Mouse (Mus musculus) midbrain, embryonic 16.5 days (tissue): ENCODE measurements at regions not wholly inside any gene's neighbourhood (a gene's known extent, or its start where the extent isn't known, plus 50 kb on each side); places are given as distances from the start of the nearest gene placed in this dataset.

Experiments used
- ATAC-seq: fragments of 200-750 bp; cut with Nextera tagmentation; 2 replicates; pipeline ENCODE4 v1.8.0; 2017; ENCODE audit warnings: moderate TSS enrichment
- H3K27ac ChIP-seq: fragments of 300-500 bp; sonication (generic); 2 replicates; pipeline ENCODE4 v1.5.1; 2014; ENCODE audit warnings: mild to moderate bottlenecking, low read length, mixed read lengths
- H3K27me3 ChIP-seq: fragments of 300-500 bp; sonication (generic); 2 replicates; pipeline ENCODE4 v1.6.1; 2014; ENCODE audit warnings: low read depth, low read length, mixed read lengths; ENCODE audit not compliant: control insufficient read depth, insufficient read depth
- H3K36me3 ChIP-seq: fragments of 300-500 bp; sonication (generic); 2 replicates; pipeline ENCODE4 v1.6.1; 2014; ENCODE audit warnings: mild to moderate bottlenecking, low read length, moderate library complexity, mixed read lengths; ENCODE audit not compliant: control insufficient read depth, insufficient read depth
- H3K4me1 ChIP-seq: fragments of 300-500 bp; sonication (generic); 2 replicates; pipeline ENCODE4 v1.6.1; 2014; ENCODE audit warnings: mild to moderate bottlenecking, low read length, mixed read lengths; ENCODE audit not compliant: control insufficient read depth, insufficient read depth
- H3K4me2 ChIP-seq: fragments of 300-500 bp; sonication (generic); 2 replicates; pipeline ENCODE4 v1.6.1; 2014; ENCODE audit warnings: mild to moderate bottlenecking, low read length, mixed read lengths
- H3K4me3 ChIP-seq: fragments of 300-500 bp; sonication (generic); 2 replicates; pipeline ENCODE4 v1.5.1; 2014; ENCODE audit warnings: low read depth, mild to moderate bottlenecking, low read length, moderate library complexity, mixed read lengths
- H3K9ac ChIP-seq: fragments of 300-500 bp; sonication (generic); 2 replicates; pipeline ENCODE4 v1.6.1; 2014; ENCODE audit warnings: low read depth, low read length, mixed read lengths
- H3K9me3 ChIP-seq: fragments of 300-500 bp; sonication (generic); replicated peaks from 2 replicates; pipeline ENCODE4 v1.6.1; 2014; ENCODE audit warnings: mild to moderate bottlenecking, low read length, mixed read lengths; ENCODE audit not compliant: control insufficient read depth, poor library complexity, severe bottlenecking
- WGBS: fragments of 180-500 bp; shearing (Covaris S2); extraction: QIAGEN DNeasy Blood & Tissue Kit; methylation state at CpG from one replicate; pipeline ENCODE4 v1.1.7; 2014; 5-methylcytosine and 5-hydroxymethylcytosine counted together

DNA sequence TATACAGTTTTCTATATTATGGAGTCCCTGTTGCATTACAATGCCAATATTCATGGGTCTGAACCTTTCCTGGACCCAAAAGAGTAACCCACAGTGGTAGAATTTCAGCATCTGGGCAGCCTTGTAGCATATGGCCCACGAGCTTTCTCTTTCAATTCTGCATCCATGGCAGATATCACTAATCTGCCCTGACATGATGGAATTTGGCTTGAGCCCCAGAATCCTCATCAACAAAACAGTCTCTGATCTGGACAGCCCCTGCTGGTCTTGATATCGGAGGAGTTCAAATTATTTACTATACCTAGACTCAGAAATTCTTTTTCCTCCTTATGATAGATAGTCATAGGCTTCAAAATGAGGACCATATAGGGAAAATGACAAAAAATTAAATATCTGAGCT, 139.1 kb upstream of the Gk2 start:
- Histone ChIP-seq H3K4me1 (no peaks in the 10 kb centered on the region), H3K36me3 (no peaks in the 10 kb centered on the region), H3K4me3 (no peak overlapping the region), H3K9ac (no peak overlapping the region), H3K27me3 (no peaks in the 10 kb centered on the region), H3K27ac (no peak overlapping the region), H3K9me3 (no peaks in the 10 kb centered on the region), H3K4me2 (no peak overlapping the region)
- 69% methylated on average over 2 of the region's 2 CpGs for WGBS
- ATAC-seq: no peak

DNA sequence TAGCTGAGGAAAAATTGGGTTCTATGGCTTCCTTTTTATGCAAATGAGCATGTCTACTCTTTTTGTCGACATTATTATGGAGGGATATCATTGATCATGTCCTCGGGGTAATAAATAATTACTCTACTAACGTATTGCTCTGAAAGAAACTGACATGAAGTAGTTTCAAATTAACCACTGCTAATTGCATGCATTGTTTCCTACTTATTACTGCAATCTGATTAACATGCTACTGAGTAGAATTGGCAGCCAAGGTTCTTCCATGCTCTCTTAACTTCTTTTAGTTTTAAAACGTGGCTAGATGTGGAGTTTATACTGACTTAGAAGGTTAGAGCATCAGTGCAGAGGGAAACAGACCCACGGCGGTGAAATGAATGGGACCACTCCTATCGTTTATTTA, 137.3 kb upstream of the Gk2 start:
- H3K27ac ChIP-seq: no peak overlapping the region
- H3K9me3 ChIP-seq: no peaks in the 10 kb centered on the region
- no peaks in the 10 kb centered on the region for H3K36me3 ChIP-seq
- WGBS: 66% methylated on average over 7 of the region's 7 CpGs
- H3K4me1 ChIP-seq: no peaks in the 10 kb centered on the region
- no peak overlapping the region for H3K4me2 ChIP-seq
- H3K27me3 ChIP-seq: no peaks in the 10 kb centered on the region
- no peak overlapping the region for H3K9ac ChIP-seq
- no peak for ATAC-seq
- no peak overlapping the region for H3K4me3 ChIP-seq

- Histone ChIP-seq H3K9ac (no peak overlapping the region), H3K36me3 (no peaks in the 10 kb centered on the region), H3K4me2 (no peak overlapping the region), H3K9me3 (no peaks in the 10 kb centered on the region), H3K4me1 (no peaks in the 10 kb centered on the region), H3K27ac (no peak overlapping the region), H3K27me3 (no peaks in the 10 kb centered on the region), H3K4me3 (no peak overlapping the region)
- WGBS: 69% methylated on average over 2 of the region's 2 CpGs
- no peak for ATAC-seq
Observed at GRCm38 (mm10) chr5:97582509-97582908, 125.7 kb upstream of the Gk2 start.

DNA sequence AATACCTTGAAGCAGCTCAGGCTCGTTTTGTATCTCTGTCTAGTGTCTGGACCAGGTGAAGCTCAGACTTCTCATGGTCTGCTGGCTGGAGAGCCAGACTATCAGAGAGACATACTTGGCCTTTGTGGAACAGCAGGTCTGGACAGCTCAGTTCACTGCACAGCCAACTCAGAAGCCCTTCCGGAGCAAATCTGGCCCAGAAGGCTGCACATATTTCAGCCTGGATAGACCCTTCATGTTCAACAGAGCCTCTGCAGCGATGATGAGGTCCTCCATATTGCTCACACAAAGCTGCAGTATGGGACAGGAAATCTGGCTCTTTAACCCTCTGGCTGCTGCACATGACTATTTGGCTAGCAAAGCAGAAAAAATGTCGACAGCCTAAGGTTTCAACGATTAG, 108.7 kb upstream of the Gk2 start:
- H3K4me2 ChIP-seq: no peak overlapping the region
- WGBS: 84% methylated on average over 5 of the region's 5 CpGs
- no peak overlapping the region for H3K27ac ChIP-seq
- H3K36me3 ChIP-seq: no peaks in the 10 kb centered on the region
- no peak overlapping the region for H3K4me3 ChIP-seq
- no peaks in the 10 kb centered on the region for H3K4me1 ChIP-seq
- H3K9ac ChIP-seq: no peak overlapping the region
- H3K9me3 ChIP-seq: no peaks in the 10 kb centered on the region
- ATAC-seq: no peak
- no peaks in the 10 kb centered on the region for H3K27me3 ChIP-seq

DNA sequence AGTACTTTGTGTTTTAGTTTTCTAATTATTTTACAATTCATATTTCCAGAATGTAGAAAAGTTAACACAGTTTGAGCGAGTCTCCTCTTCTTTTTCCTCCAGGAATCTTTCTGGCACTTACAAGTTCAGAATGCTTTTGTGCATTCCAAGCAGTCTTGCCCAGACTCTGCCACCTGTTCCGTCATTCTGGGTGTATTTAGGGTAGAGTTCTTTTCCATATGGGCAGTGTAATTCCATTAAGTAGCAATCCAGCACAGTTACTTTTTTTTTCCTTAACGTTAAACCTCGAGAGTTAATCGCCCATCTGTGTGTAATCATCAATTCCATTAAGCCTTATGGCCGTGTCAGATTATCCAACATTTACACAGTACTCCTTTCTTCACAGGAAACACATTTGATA, 106.9 kb upstream of the Gk2 start:
- Histone ChIP-seq H3K27me3 (no peaks in the 10 kb centered on the region), H3K9ac (no peak overlapping the region)
- ATAC-seq: no peak

DNA sequence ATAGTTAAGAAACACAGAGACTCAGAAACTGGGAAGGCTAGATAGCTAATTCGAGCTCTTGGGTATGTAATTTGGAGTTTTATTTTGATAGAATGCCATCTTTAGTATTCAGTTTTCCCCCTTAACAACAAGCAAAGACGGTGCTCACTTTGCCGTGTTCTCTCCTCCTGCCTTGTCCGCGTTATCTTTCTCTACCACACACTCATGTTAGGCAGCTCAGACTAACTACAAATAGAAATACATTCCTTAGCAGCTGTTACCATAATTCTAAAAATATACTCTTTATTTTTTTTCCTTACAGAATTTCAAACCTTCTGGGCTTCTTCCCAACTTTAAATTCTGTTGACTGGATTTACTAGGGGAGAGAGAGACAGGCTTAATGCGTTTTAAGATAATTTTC, 97.5 kb upstream of the Gk2 start:
- Histone ChIP-seq H3K9ac (no peak overlapping the region), H3K9me3 (no peaks in the 10 kb centered on the region), H3K4me2 (no peak overlapping the region), H3K27me3 (no peaks in the 10 kb centered on the region), H3K36me3 (no peaks in the 10 kb centered on the region), H3K4me3 (no peak overlapping the region), H3K27ac (no peak overlapping the region), H3K4me1 (no peaks in the 10 kb centered on the region; the same call in 1 of the 2 replicates)
- WGBS: 82% methylated on average over 6 of the region's 6 CpGs
- no peak for ATAC-seq

More for the DNA sequence above, 106.9 kb upstream of the Gk2 start:
- Histone ChIP-seq H3K4me1 (no peaks in the 10 kb centered on the region), H3K9me3 (no peaks in the 10 kb centered on the region), H3K4me2 (no peak overlapping the region), H3K27ac (no peak overlapping the region), H3K36me3 (no peaks in the 10 kb centered on the region), H3K4me3 (no peak overlapping the region)
- 80% methylated on average over 6 of the region's 6 CpGs for WGBS

- Histone ChIP-seq H3K27ac (no peak overlapping the region), H3K9ac (no peak overlapping the region), H3K27me3 (no peaks in the 10 kb centered on the region), H3K4me1 (no peaks in the 10 kb centered on the region; the same call in 1 of the 2 replicates), H3K4me2 (no peak overlapping the region), H3K4me3 (no peak overlapping the region), H3K36me3 (no peaks in the 10 kb centered on the region), H3K9me3 (no peaks in the 10 kb centered on the region)
- no peak for ATAC-seq
- 60% methylated on average over 3 of the region's 3 CpGs for WGBS
Observed at GRCm38 (mm10) chr5:97553122-97553521, 96.3 kb upstream of the Gk2 start.

GRCm38 (mm10) chr5:97537492-97538257, 80.9 kb upstream of the Gk2 start:
- H3K9ac ChIP-seq: no peak overlapping the region
- H3K36me3 ChIP-seq: no peaks in the 10 kb centered on the region
- peak; percentile 51; the same call in 1 of the 2 replicates for ATAC-seq
- H3K4me2 ChIP-seq: no peak overlapping the region
- no peaks in the 10 kb centered on the region for H3K4me1 ChIP-seq
- no peak overlapping the region for H3K4me3 ChIP-seq
- no peak overlapping the region for H3K27ac ChIP-seq
- H3K9me3 ChIP-seq: no peaks in the 10 kb centered on the region
- no peaks in the 10 kb centered on the region for H3K27me3 ChIP-seq
- 14% methylated on average over 3 of the region's 3 CpGs for WGBS

GRCm38 (mm10) chr5:97533733-97534132, 76.9 kb upstream of the Gk2 start:
- no peaks in the 10 kb centered on the region for H3K9me3 ChIP-seq
- no peak overlapping the region for H3K27ac ChIP-seq
- H3K27me3 ChIP-seq: no peaks in the 10 kb centered on the region
- 63% methylated on average over 5 of the region's 5 CpGs for WGBS
- no peak overlapping the region for H3K4me3 ChIP-seq
- ATAC-seq: no peak
- H3K4me2 ChIP-seq: no peak overlapping the region
- H3K9ac ChIP-seq: no peak overlapping the region
- H3K36me3 ChIP-seq: no peaks in the 10 kb centered on the region
- H3K4me1 ChIP-seq: no peaks in the 10 kb centered on the region
